10 mouse cellular contexts compared by ENCODE assay signal in the genomic region with DNA sequence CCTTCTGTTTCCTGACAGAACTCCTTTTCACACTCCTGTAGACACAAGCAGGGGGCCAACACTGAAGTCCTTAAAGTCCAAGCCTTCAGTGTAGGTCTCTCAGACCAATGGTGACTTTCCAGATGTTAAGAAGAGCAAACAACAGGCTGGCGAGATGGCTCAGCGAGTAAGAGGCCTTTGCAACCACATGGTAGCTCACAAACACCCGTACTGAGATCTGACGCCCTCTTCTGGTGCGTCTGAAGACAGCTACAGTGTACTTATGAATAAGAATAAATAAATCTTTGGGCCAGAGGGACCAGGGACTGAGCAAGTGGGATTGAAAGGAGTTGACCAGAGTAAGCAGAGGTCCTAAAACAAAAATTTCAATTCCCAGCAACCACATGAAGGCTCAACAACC.
DNase-seq lines count a peak whose midpoint lies in the region; ATAC-seq and TF ChIP-seq lines count a peak whose summit lies in the region.
"Had no signal": no experiment of that assay in that cellular context is flagged by ENCODE, and none has a peak within 500 bp of the region (broad histone marks: within the 10 kb centered on the region; RNA-seq: fewer than 3 reads in every experiment).

No protein-coding gene starts in this region.

- TF ChIP-seq EP300 in heart, postnatal 0 days (IDR thresholded peaks at IDR 0.05; ENCODE audit: low read depth): no peak

- TF ChIP-seq CTCF in heart, postnatal 0 days (IDR thresholded peaks at IDR 0.05; ENCODE audit: low read depth): peak; percentile 52
- TF ChIP-seq CTCF in lung, embryonic 14.5 days (IDR thresholded peaks at IDR 0.05; ENCODE audit: low read depth): peak; percentile 34
- TF ChIP-seq CTCF in Patski (IDR thresholded peaks at IDR 0.05): peak; percentile 73
- peak; percentile 29; the same call in 1 of the 2 replicates for TF ChIP-seq CTCF in small intestine, adult 2 months (IDR thresholded peaks at IDR 0.05; ENCODE audit: extremely low read depth, insufficient read length, insufficient replicate concordance, low read depth, low read length)

- in situ Hi-C loops in Patski (cut with MboI; ENCODE audit: low pct_unique_long_range_greater_than_20kb): no loop called here

- no peak overlapping the region for H3K4me2 ChIP-seq in heart, postnatal 0 days (ENCODE audit: low read depth, low read length)
- H3K4me2 ChIP-seq in lung, embryonic 14.5 days: no peak overlapping the region

- H3K27ac ChIP-seq in heart, postnatal 0 days (ENCODE audit: low read depth): peak overlapping the region; percentile 54
- H3K27ac ChIP-seq in lung, embryonic 14.5 days (ENCODE audit: low read depth): no peak overlapping the region
- no peak overlapping the region for H3K27ac ChIP-seq in small intestine, adult 2 months (ENCODE audit: insufficient read depth, low read depth, low read length)

- H3K4me3 ChIP-seq in heart, postnatal 0 days (ENCODE audit: low read depth, low read length): no peak overlapping the region
- H3K4me3 ChIP-seq in lung, embryonic 14.5 days (ENCODE audit: low read depth, low read length): no peak overlapping the region
- H3K4me3 ChIP-seq in small intestine, adult 2 months (ENCODE audit: low read depth, low read length): no peak overlapping the region

- peaks cover 51% of the 10 kb centered on the region for H3K36me3 ChIP-seq in heart, postnatal 0 days (replicated peaks; ENCODE audit: control insufficient read depth, insufficient read depth, low read length)
- no peaks in the 10 kb centered on the region for H3K36me3 ChIP-seq in lung, embryonic 14.5 days (ENCODE audit: insufficient read depth)
- peaks cover 9% of the 10 kb centered on the region for H3K36me3 ChIP-seq in small intestine, adult 2 months (ENCODE audit: control insufficient read depth, insufficient read depth, low read length)

- no peaks in the 10 kb centered on the region for H3K9me3 ChIP-seq in heart, postnatal 0 days (replicated peaks; ENCODE audit: control insufficient read depth, low read length)
- no peaks in the 10 kb centered on the region for H3K9me3 ChIP-seq in lung, embryonic 14.5 days (ENCODE audit: low read depth, low read length)

- H3K4me1 ChIP-seq in heart, postnatal 0 days (ENCODE audit: control insufficient read depth, insufficient read depth): peaks cover 40% of the 10 kb centered on the region
- peaks cover 12% of the 10 kb centered on the region for H3K4me1 ChIP-seq in lung, embryonic 14.5 days (ENCODE audit: insufficient read depth)
- H3K4me1 ChIP-seq in small intestine, adult 2 months (ENCODE audit: control insufficient read depth, insufficient read depth, insufficient read length, low read length): peaks cover 7% of the 10 kb centered on the region; the same call in 1 of the 2 replicates

- no peak for ATAC-seq in heart, postnatal 0 days (ENCODE audit: insufficient read depth, low read depth)
- no peak for ATAC-seq in lung, embryonic 14.5 days (ENCODE audit: insufficient read depth)
- no peak for ATAC-seq in Patski
- ATAC-seq: intestine, embryonic 16.5 days had no signal

- peak; percentile 68 for DNase-seq in heart, postnatal 0 days (ENCODE audit: low spot score)
- DNase-seq in heart, adult 9 months (ENCODE audit: low spot score in 2 of 2): no peak
- peak; percentile 51 for DNase-seq in lung, embryonic 14.5 days
- DNase-seq in lung, adult 18-20 months: no peak
- no peak for DNase-seq in Patski (ENCODE audit: low read depth, low spot score)
- no peak for DNase-seq in adrenal gland, postnatal 10 days
- DNase-seq: cerebellum, adult 18-20 months; right cerebral cortex, postnatal 4 days had no signal

- no peaks in the 10 kb centered on the region for H3K27me3 ChIP-seq in heart, postnatal 0 days (ENCODE audit: control insufficient read depth, insufficient read depth, low read length)
- no peaks in the 10 kb centered on the region for H3K27me3 ChIP-seq in lung, embryonic 14.5 days (ENCODE audit: insufficient read depth, low read length)
- no peaks in the 10 kb centered on the region for H3K27me3 ChIP-seq in Patski
- no peaks in the 10 kb centered on the region for H3K27me3 ChIP-seq in small intestine, adult 2 months (ENCODE audit: control insufficient read depth, insufficient read depth, low read length)

- CTCF ChIA-PET in Patski (lab: Charles Lee): interaction anchor here (0.9 to 2.4 kb wide), 7 partner anchors 8 to 46 kb away, joined by 3 to 10 read pairs (median 4); no protein-coding TSS in a partner anchor

- WGBS in heart, postnatal 0 days: 55% methylated on average over 5 of the region's 5 CpGs
- 37% methylated on average over 5 of the region's 5 CpGs for WGBS in lung, embryonic 14.5 days
- 36% methylated on average over 5 of the region's 5 CpGs for WGBS in small intestine, adult 2 months

- TF ChIP-seq POLR2A in small intestine, adult 2 months (IDR thresholded peaks at IDR 0.05; ENCODE audit: low read depth, low read length): no peak

- POLR2A ChIA-PET in Patski (lab: Charles Lee): no interaction called here

- no peak overlapping the region for H3K9ac ChIP-seq in heart, postnatal 0 days (replicated peaks; ENCODE audit: low read depth, low read length)
- H3K9ac ChIP-seq in lung, embryonic 14.5 days: no peak overlapping the region

Comparison
In these comparisons a context has a peak if more than half of its experiments do, and no peak if none do; other contexts are left out.
1. DNase-seq: peak in heart, postnatal 0 days (single experiment) and lung, embryonic 14.5 days (single experiment); none in heart, adult 9 months (0 of 2), lung, adult 18-20 months (0 of 2), Patski (single experiment) and adrenal gland, postnatal 10 days (single experiment).
2. Peak in every context shown above with its lines, with median percentiles within 50 percentile points of each other: CTCF ChIP-seq.